Mouse (Mus musculus) MEL (cell line): ENCODE measurements at regions not wholly inside any gene's neighbourhood (a gene's known extent, or its start where the extent isn't known, plus 50 kb on each side); places are given as distances from the start of the nearest gene placed in this dataset.

Experiments used
- DNase-seq: peaks from one replicate; pipeline ENCODE4 v3.0.0; 2011; ENCODE audit warnings: low read depth, low spot score
- H3K27ac ChIP-seq: 2 replicates; pipeline ENCODE4 v1.5.1; 2012; ENCODE audit warnings: low read depth, mild to moderate bottlenecking, control low read depth, low read length, moderate library complexity; ENCODE audit not compliant: control insufficient read depth
- H3K27me3 ChIP-seq, 2 experiments: fragments of 150-350 bp in 1 of 2; sonication (generic) in 1 of 2; 2 replicates each; pipeline ENCODE4 v1.6.1; 2012; ENCODE audit warnings: low read length in 2 of 2, mild to moderate bottlenecking in 2 of 2, improper control_type of control experiment in 1 of 2, moderate library complexity in 1 of 2; ENCODE audit not compliant: insufficient read depth in 2 of 2, control insufficient read depth in 1 of 2
- H3K36me3 ChIP-seq, 2 experiments: 2 replicates each; pipeline ENCODE4 v1.6.1; 2012 to 2014; ENCODE audit warnings: low read length in 2 of 2, improper control_type of control experiment in 1 of 2, inconsistent platforms in 1 of 2, mild to moderate bottlenecking in 1 of 2; ENCODE audit not compliant: insufficient read depth in 2 of 2, control insufficient read depth in 1 of 2
- H3K4me1 ChIP-seq, 2 experiments: fragments of 150-350 bp in 1 of 2; sonication (generic) in 1 of 2; 2 replicates each; pipeline ENCODE4 v1.6.1; 2012; ENCODE audit warnings: low read length in 2 of 2, improper control_type of control experiment in 1 of 2, mild to moderate bottlenecking in 1 of 2; ENCODE audit not compliant: insufficient read depth in 2 of 2, control insufficient read depth in 1 of 2
- H3K4me3 ChIP-seq, 2 experiments: fragments of 150-350 bp in 1 of 2; sonication (generic) in 1 of 2; 2 replicates each; pipeline ENCODE4 v1.5.1; 2012; ENCODE audit warnings: low read depth in 2 of 2, low read length in 2 of 2, mild to moderate bottlenecking in 2 of 2, moderate library complexity in 2 of 2, control low read depth in 1 of 2, improper control_type of control experiment in 1 of 2; ENCODE audit not compliant: control insufficient read depth in 1 of 2, insufficient read depth in 1 of 2
- H3K79me2 ChIP-seq: 2 replicates; pipeline ENCODE4 v1.6.1; 2012; ENCODE audit warnings: mild to moderate bottlenecking, low read length, moderate library complexity; ENCODE audit not compliant: control insufficient read depth, poor library complexity, insufficient read depth
- H3K9ac ChIP-seq: 2 replicates; pipeline ENCODE4 v1.6.1; 2012; ENCODE audit warnings: low read depth, mild to moderate bottlenecking, control low read depth, low read length, moderate library complexity; ENCODE audit not compliant: control insufficient read depth, poor library complexity, severe bottlenecking
- H3K9me3 ChIP-seq: fragments of 150-350 bp; sonication (generic); replicated peaks from 2 replicates; pipeline ENCODE4 v1.6.1; 2012; ENCODE audit warnings: mild to moderate bottlenecking, low read length, improper control_type of control experiment, moderate library complexity; ENCODE audit not compliant: insufficient read depth
- BHLHE40 ChIP-seq: IDR thresholded peaks from 2 replicates; pipeline ENCODE4 v1.6.1; 2012; ENCODE audit warnings: low read depth, mild to moderate bottlenecking, inconsistent platforms, low read length, improper control_type of control experiment, borderline replicate concordance
- CTCF ChIP-seq, 3 experiments: IDR thresholded peaks in 2 of 3; conservative IDR thresholded peaks in 1 of 3; 2 replicates each; pipeline ENCODE4 v1.5.1; 2011 to 2012; ENCODE audit warnings: low read length in 3 of 3, low read depth in 2 of 3, mild to moderate bottlenecking in 2 of 3, improper control_type of control experiment in 1 of 3, inconsistent platforms in 1 of 3, mixed read lengths in 1 of 3, moderate library complexity in 1 of 3; ENCODE audit not compliant: control insufficient read depth in 1 of 3, insufficient read depth in 1 of 3, poor library complexity in 1 of 3, severe bottlenecking in 1 of 3
- EP300 ChIP-seq, 2 experiments: IDR thresholded peaks; 2 replicates each; pipeline ENCODE4 v1.6.1; 2011; ENCODE audit warnings: improper control_type of control experiment in 2 of 2, low read length in 2 of 2, low read depth in 1 of 2, mild to moderate bottlenecking in 1 of 2
- ETS1 ChIP-seq: IDR thresholded peaks from 2 replicates; pipeline ENCODE4 v1.6.1; 2012; ENCODE audit warnings: low read depth, mild to moderate bottlenecking, inconsistent platforms, low read length, improper control_type of control experiment, moderate library complexity
- JUND ChIP-seq: IDR thresholded peaks from 2 replicates; pipeline ENCODE4 v1.6.1; 2011; ENCODE audit warnings: low read depth, mild to moderate bottlenecking, improper control_type of control experiment, low read length
- MAX ChIP-seq: IDR thresholded peaks from 2 replicates; pipeline ENCODE4 v1.6.1; 2011; ENCODE audit warnings: low read length, improper control_type of control experiment
- MAZ ChIP-seq: IDR thresholded peaks from 2 replicates; pipeline ENCODE4 v1.6.1; 2012; ENCODE audit warnings: low read depth, mild to moderate bottlenecking, inconsistent platforms, low read length, improper control_type of control experiment
- MEF2A ChIP-seq: IDR thresholded peaks from 2 replicates; pipeline ENCODE4 v1.6.1; 2014; ENCODE audit warnings: low read depth, mild to moderate bottlenecking, inconsistent platforms, low read length, improper control_type of control experiment; ENCODE audit not compliant: poor library complexity, insufficient replicate concordance, severe bottlenecking; ENCODE audit errors: extremely low read depth
- MXI1 ChIP-seq: IDR thresholded peaks from 2 replicates; pipeline ENCODE4 v1.6.1; 2011; ENCODE audit warnings: mild to moderate bottlenecking, low read depth, low read length, improper control_type of control experiment
- MYB ChIP-seq: IDR thresholded peaks from 2 replicates; pipeline ENCODE4 v1.6.1; 2011; ENCODE audit warnings: mild to moderate bottlenecking, low read depth, low read length, improper control_type of control experiment
- MYC ChIP-seq: IDR thresholded peaks from 2 replicates; pipeline ENCODE4 v1.6.1; 2011; ENCODE audit warnings: low read depth, mild to moderate bottlenecking, low read length, improper control_type of control experiment, moderate library complexity
- POLR2AphosphoS2 ChIP-seq: IDR thresholded peaks from 2 replicates; pipeline ENCODE4 v1.6.1; 2011; ENCODE audit warnings: low read length, improper control_type of control experiment
- POLR2AphosphoS5 ChIP-seq: IDR thresholded peaks from 2 replicates; pipeline ENCODE4 v1.6.1; 2012; ENCODE audit warnings: low read depth, borderline replicate concordance, mild to moderate bottlenecking, inconsistent platforms, low read length, moderate library complexity, mixed read lengths
- RCOR1 ChIP-seq: IDR thresholded peaks from 2 replicates; pipeline ENCODE4 v1.6.1; 2012; ENCODE audit warnings: low read depth, mild to moderate bottlenecking, inconsistent platforms, low read length, improper control_type of control experiment
- SIN3A ChIP-seq: IDR thresholded peaks from 2 replicates; pipeline ENCODE4 v1.6.1; 2012; ENCODE audit warnings: low read length, improper control_type of control experiment, inconsistent platforms
- SMC3 ChIP-seq: IDR thresholded peaks from 2 replicates; pipeline ENCODE4 v1.6.1; 2011; ENCODE audit warnings: low read depth, low read length, improper control_type of control experiment
- TAL1 ChIP-seq: IDR thresholded peaks from 2 replicates; pipeline ENCODE4 v1.6.1; 2012; ENCODE audit warnings: mild to moderate bottlenecking, inconsistent platforms, low read length, moderate library complexity, mixed read lengths
- TCF12 ChIP-seq: IDR thresholded peaks from 2 replicates; pipeline ENCODE4 v1.6.1; 2014; ENCODE audit warnings: low read depth, mild to moderate bottlenecking, inconsistent platforms, low read length, improper control_type of control experiment, moderate library complexity
- USF1 ChIP-seq: IDR thresholded peaks from 2 replicates; pipeline ENCODE4 v1.6.1; 2014; ENCODE audit warnings: low read depth, mild to moderate bottlenecking, inconsistent platforms, low read length, improper control_type of control experiment, moderate library complexity
- USF2 ChIP-seq, 2 experiments: IDR thresholded peaks; 2 replicates each; pipeline ENCODE4 v1.6.1; 2011 to 2012; ENCODE audit warnings: improper control_type of control experiment in 2 of 2, low read length in 2 of 2, borderline replicate concordance in 1 of 2, inconsistent platforms in 1 of 2, low read depth in 1 of 2, mild to moderate bottlenecking in 1 of 2; ENCODE audit not compliant: insufficient read depth in 1 of 2

DNA sequence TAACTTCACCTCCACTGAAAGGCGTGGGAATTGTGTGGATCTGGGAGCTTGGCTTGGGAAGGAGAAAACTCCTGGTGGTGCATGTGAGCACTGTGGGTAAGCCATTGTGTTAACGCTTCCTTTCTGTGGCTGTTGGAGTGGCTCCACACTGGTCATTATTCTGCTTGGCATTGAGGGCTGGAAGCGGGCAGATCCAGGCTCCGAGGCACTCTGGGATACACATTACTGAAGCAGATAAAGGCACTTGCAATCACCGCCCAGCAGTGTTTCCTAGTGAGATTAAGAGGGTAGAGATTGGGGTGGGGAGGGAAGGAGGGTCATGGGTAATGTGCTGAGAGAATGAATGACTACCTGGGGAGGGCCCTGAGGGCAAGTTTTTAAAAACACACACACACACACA is 143.3 kb downstream of the 1500009L16Rik start:
- Histone ChIP-seq H3K27ac (no peak overlapping the region), H3K36me3 (no peaks in the 10 kb centered on the region), H3K4me3 (no peak overlapping the region), H3K4me1 (no peaks in the 10 kb centered on the region), H3K79me2 (no peaks in the 10 kb centered on the region), H3K27me3 (no peaks in the 10 kb centered on the region), H3K9me3 (no peaks in the 10 kb centered on the region), H3K9ac (no peak overlapping the region)
- TF ChIP-seq MYB (no peak), EP300 (IDR thresholded peaks at IDR 0.05; ENCODE audit: low read depth in 1 of 2, low read length in 2 of 2) (no peak)
- no peak for DNase-seq

DNA sequence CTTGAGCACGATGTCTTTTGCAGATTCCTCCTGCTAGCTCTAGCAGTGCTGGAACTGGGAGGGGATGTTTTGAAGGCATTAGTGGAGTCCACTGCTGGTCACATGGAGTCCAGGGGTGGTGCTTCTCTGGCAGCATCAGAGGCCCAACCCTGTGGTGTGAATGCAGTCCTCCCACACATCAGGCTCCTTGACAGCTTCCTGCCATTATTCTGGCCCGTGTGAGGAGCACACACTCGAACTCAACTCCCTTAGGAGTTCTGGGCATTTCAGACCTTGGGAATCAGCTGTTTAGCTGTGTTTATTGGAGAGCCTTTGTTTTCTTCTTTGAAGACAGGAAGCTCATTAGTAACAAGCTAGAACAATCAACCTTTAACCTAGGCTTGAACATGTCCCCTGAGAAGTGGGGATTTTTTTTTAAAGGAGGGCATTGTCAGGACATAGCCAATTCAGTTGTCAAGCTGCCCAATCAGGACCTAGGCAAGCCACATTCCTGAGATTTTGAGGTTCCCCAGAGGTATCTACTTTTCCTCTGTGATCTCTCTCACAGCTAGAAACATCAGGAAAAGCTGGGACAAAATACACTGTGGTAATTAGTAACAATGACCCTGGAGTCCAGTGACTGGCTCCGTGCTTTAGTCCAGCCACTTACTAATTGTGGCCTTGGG is 149.2 kb downstream of the 1500009L16Rik start:
- H3K4me3 ChIP-seq: no peak overlapping the region
- no peak for DNase-seq
- no peaks in the 10 kb centered on the region for H3K79me2 ChIP-seq
- H3K36me3 ChIP-seq: no peaks in the 10 kb centered on the region
- no peak overlapping the region for H3K27ac ChIP-seq
- no peaks in the 10 kb centered on the region for H3K9me3 ChIP-seq
- H3K27me3 ChIP-seq: no peaks in the 10 kb centered on the region
- no peak overlapping the region for H3K9ac ChIP-seq
- TF ChIP-seq TAL1 (no peak), USF1 (no peak), BHLHE40 (no peak), MXI1 (no peak), TCF12 (no peak), MAX (no peak), SMC3 (no peak), POLR2AphosphoS5 (no peak), MAZ (no peak), POLR2AphosphoS2 (no peak), USF2 (IDR thresholded peaks at IDR 0.05; ENCODE audit: borderline replicate concordance in 1 of 2, insufficient read depth in 1 of 2, low read depth in 1 of 2, low read length in 2 of 2) (no peak)
- TF ChIP-seq, all 39 proteins: peak for 0
- H3K4me1 ChIP-seq: no peaks in the 10 kb centered on the region

DNA sequence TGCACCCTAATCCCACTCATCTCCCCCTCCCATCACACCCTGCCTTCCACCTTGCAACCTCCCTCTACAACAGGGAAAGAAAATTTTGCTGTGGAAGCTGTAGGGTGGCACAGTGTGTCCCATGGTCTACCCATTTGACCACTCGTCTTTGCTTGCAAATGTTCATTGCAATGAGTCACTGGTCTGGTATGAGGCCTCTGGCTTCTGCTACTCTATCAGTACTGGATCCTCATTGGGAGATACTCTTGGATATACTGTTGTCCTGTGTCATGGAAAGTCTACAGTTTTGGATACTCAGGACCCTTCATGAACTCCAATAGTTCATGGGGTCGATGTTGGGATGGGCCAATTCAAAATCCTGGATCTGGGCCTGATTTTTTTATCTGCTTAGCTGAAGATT is 156.1 kb downstream of the 1500009L16Rik start:
- Histone ChIP-seq H3K79me2 (no peaks in the 10 kb centered on the region), H3K9ac (no peak overlapping the region), H3K4me3 (no peak overlapping the region), H3K27me3 (no peaks in the 10 kb centered on the region; a peak in 1 of 4 replicates), H3K27ac (no peak overlapping the region), H3K36me3 (no peaks in the 10 kb centered on the region), H3K9me3 (no peaks in the 10 kb centered on the region), H3K4me1 (no peaks in the 10 kb centered on the region)
- TF ChIP-seq ETS1 (no peak), JUND (no peak), MYC (no peak), RCOR1 (no peak), EP300 (IDR thresholded peaks at IDR 0.05; ENCODE audit: low read depth in 1 of 2, low read length in 2 of 2) (no peak), MAZ (no peak), POLR2AphosphoS5 (no peak), SIN3A (no peak), MEF2A (no peak), CTCF (IDR thresholded peaks at IDR 0.05 in 2 of 3, conservative IDR thresholded peaks at IDR 0.05 in 1 of 3; ENCODE audit: control insufficient read depth in 1 of 3, insufficient read depth in 1 of 3, low read depth in 2 of 3, low read length in 3 of 3, poor library complexity in 1 of 3, severe bottlenecking in 1 of 3) (no peak)
- DNase-seq: no peak
